Comparison of ENCODE assay signal across 8 mouse cellular contexts in the genomic region with DNA sequence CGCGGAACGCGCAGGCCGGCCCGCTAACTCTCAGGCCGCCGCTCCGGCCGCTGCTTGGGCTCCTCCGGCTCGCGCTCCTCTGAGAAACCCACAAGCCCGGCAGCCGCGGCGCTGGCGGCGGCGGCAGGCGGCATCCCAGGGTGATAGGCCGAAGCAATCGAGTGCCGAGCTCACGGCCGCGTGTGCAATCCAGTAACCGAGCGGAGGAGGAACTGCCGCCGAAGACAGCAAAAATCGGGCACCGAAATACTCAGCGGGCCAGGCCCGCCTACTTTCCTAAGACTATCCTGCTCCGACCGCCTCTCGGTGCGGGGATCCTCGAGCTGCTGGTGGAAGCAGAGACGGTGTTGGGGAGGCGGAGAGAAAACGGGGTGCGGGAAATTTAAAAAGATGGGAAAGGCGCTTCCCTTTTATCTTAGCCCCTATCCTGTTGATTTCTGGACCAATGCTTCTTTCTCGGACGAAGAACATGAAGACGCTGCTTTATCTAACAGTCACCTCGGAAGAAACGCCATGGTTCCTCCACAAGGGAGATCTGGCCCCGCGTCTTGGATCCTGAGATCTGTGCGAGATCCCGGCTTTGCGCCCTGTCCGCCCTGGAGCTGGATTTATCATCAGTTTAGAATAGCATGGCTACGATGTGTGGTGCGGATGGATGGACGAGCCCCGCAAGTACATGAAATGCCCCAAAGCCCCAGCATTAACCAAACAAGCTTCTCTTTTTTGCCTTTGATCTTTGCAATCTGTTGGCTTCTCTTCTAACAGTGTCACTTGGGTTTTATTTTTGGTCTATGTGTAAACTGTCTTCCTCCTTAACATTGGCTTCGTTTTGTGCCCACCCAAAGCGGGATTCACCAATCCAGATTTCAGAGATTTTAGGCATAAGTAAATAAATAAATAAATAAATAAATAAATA. TPM values are rescaled to one million over a fixed set of nuclear protein-coding genes. Genes with fewer than 3 reads are reported as not detected.
DNase-seq lines count a peak whose midpoint lies in the region; ATAC-seq lines count a peak whose summit lies in the region.

A gene (minus strand): TSS at position 142 of the 916 bp plus-strand sequence.

- H3K4me3 ChIP-seq in hindbrain, embryonic 15.5 days, result peak within 1 kb of the TSS; percentile 96

- peak within 1 kb of the TSS; percentile 81 for H3K9ac ChIP-seq in hindbrain, embryonic 15.5 days

- peak; percentile 82 for DNase-seq in T-cell, adult 2 months (ENCODE audit: low spot score)
- DNase-seq in cerebellum, postnatal 36 days, result peak; percentile 96 to 97
- DNase-seq in frontal cortex, postnatal 36 days (ENCODE audit: low spot score in 2 of 2), result peak; percentile 93 to 97
- peak; percentile 94 for DNase-seq in left cerebral cortex, adult 11 months (ENCODE audit: low spot score)
- DNase-seq in lung, postnatal 4 days, result peak; percentile 96 to 97
- peak; percentile 94 for DNase-seq in retina, postnatal 7 days (ENCODE audit: low read depth, low spot score)
- DNase-seq in urinary bladder, adult 2 months (ENCODE audit: low spot score), result peak; percentile 86

- no peaks in the 10 kb centered on the region for H3K27me3 ChIP-seq in hindbrain, embryonic 15.5 days

- H3K9me3 ChIP-seq in hindbrain, embryonic 15.5 days, result no peaks in the 10 kb centered on the region

- H3K36me3 ChIP-seq in hindbrain, embryonic 15.5 days, result no peaks in the 10 kb centered on the region

- under 1% methylated on average over 58 of the region's 62 CpGs for WGBS in hindbrain, embryonic 15.5 days

- peaks cover 21% of the 10 kb centered on the region for H3K4me1 ChIP-seq in hindbrain, embryonic 15.5 days (replicated peaks)

- H3K27ac ChIP-seq in hindbrain, embryonic 15.5 days (replicated peaks), result peak within 1 kb of the TSS; percentile 97

- H3K4me2 ChIP-seq in hindbrain, embryonic 15.5 days, result peak within 1 kb of the TSS; percentile 87

- peak; percentile 99 for ATAC-seq in hindbrain, embryonic 15.5 days (ENCODE audit: low FRiP score, low read depth)

RNA-seq across cellular contexts. Expression of the gene that starts here (rescaled TPM):
- 41.2 and 42.4 TPM in 2 replicates for polyA plus RNA-seq in hindbrain, embryonic 15.5 days (2015; fragmentation: Nextera tagmentation; extraction: Ambion mirVana)
- 6.1 and 8.6 TPM in 2 replicates for polyA plus RNA-seq in urinary bladder, adult 2 months (2012; rRNA removed)

Comparison
In these comparisons a context has a peak if more than half of its experiments do, and no peak if none do; other contexts are left out.
1. Peak in every context shown above with its lines: DNase-seq, ATAC-seq, H3K4me3 ChIP-seq and H3K27ac ChIP-seq.